ENCODE assay signal across 7 mouse cellular contexts in genomic region chr17:26138239-26138836, GRCm38 (mm10). TPM values are rescaled to one million over a fixed set of nuclear protein-coding genes. Genes with fewer than 3 reads are reported as not detected.
DNase-seq lines count a peak whose midpoint lies in the region; ATAC-seq lines count a peak whose summit lies in the region.

Gene Axin1, plus strand, starts transcription at chr17:26138688.

- peak within 1 kb of the TSS; percentile 65 for H3K4me2 ChIP-seq in intestine, embryonic 16.5 days (ENCODE audit: low read depth, low read length)
- peak within 1 kb of the TSS; percentile 71 for H3K4me2 ChIP-seq in midbrain, embryonic 11.5 days

- WGBS in intestine, embryonic 16.5 days, result 1% methylated on average over 42 of the region's 42 CpGs
- WGBS in midbrain, embryonic 11.5 days, result under 1% methylated on average over 42 of the region's 42 CpGs

- H3K4me3 ChIP-seq in intestine, embryonic 16.5 days (ENCODE audit: low read length), result peak within 1 kb of the TSS; percentile 88
- peak within 1 kb of the TSS; percentile 97 for H3K4me3 ChIP-seq in midbrain, embryonic 11.5 days (ENCODE audit: low read depth, low read length)

- peaks cover 17% of the 10 kb centered on the region for H3K4me1 ChIP-seq in intestine, embryonic 16.5 days (ENCODE audit: control insufficient read depth, insufficient read depth, low read length)
- peaks cover 18% of the 10 kb centered on the region for H3K4me1 ChIP-seq in midbrain, embryonic 11.5 days (ENCODE audit: control insufficient read depth, insufficient read depth, low read length)

- peak within 1 kb of the TSS; percentile 94 for H3K27ac ChIP-seq in intestine, embryonic 16.5 days (ENCODE audit: low read length)
- peak within 1 kb of the TSS; percentile 71 for H3K27ac ChIP-seq in midbrain, embryonic 11.5 days (ENCODE audit: low read depth, low read length)

- peak; percentile 98 for ATAC-seq in intestine, embryonic 16.5 days
- peak; percentile 97 for ATAC-seq in midbrain, embryonic 11.5 days (ENCODE audit: low FRiP score)

- H3K27me3 ChIP-seq in intestine, embryonic 16.5 days (replicated peaks; ENCODE audit: control insufficient read depth, insufficient read depth, low read length), result no peaks in the 10 kb centered on the region
- H3K27me3 ChIP-seq in midbrain, embryonic 11.5 days (ENCODE audit: control insufficient read depth, insufficient read depth, low read length), result peaks cover 14% of the 10 kb centered on the region

- peak within 1 kb of the TSS; percentile 97 for H3K9ac ChIP-seq in intestine, embryonic 16.5 days (ENCODE audit: low read depth, low read length)
- peak within 1 kb of the TSS; percentile 98 for H3K9ac ChIP-seq in midbrain, embryonic 11.5 days (ENCODE audit: low read length)

- H3K36me3 ChIP-seq in intestine, embryonic 16.5 days (ENCODE audit: control insufficient read depth, insufficient read depth, low read length), result peaks cover 7% of the 10 kb centered on the region; the same call in 1 of the 2 replicates
- H3K36me3 ChIP-seq in midbrain, embryonic 11.5 days (ENCODE audit: control insufficient read depth, insufficient read depth, low read length), result peaks cover 7% of the 10 kb centered on the region; the same call in 1 of the 2 replicates

- H3K9me3 ChIP-seq in intestine, embryonic 16.5 days (ENCODE audit: control insufficient read depth, low read length), result no peaks in the 10 kb centered on the region
- no peaks in the 10 kb centered on the region for H3K9me3 ChIP-seq in midbrain, embryonic 11.5 days (ENCODE audit: control insufficient read depth, low read length)

- DNase-seq in adrenal gland, adult 8-10 months, result peak; percentile 94
- peak; percentile 99 for DNase-seq in embryo, embryonic 9.5 days (ENCODE audit: extremely low spot score)
- DNase-seq in gastrocnemius, postnatal 4 days (ENCODE audit: low spot score in 2 of 2), result peak; percentile 82 to 92
- DNase-seq in left cerebral cortex, postnatal 36 days (ENCODE audit: low spot score in 2 of 2), result peak; percentile 91 to 94
- peak; percentile 100 for DNase-seq in midbrain, embryonic 11.5 days (ENCODE audit: low spot score, missing footprints)
- DNase-seq in skeletal muscle tissue, adult 2 months (ENCODE audit: low read depth, low spot score), result peak; percentile 86

- intact Hi-C loops in left cerebral cortex, postnatal 36 days (cut with DNase I), result loop anchor here (5.0 kb wide), 1 partner anchor 104 kb away; the partner anchor contains the start of gene Fam234a

RNA-seq across cellular contexts. Expression of gene Axin1, which starts in this region (rescaled TPM):
- 10 to 100 TPM; 42.6 to 52.2 (median 46.2) TPM for total RNA-seq in adrenal gland, adult 8-10 months (2022)
- total RNA-seq in gastrocnemius, postnatal 4 days (2021), result 10 to 100 TPM; 28.5 to 29.5 TPM
- polyA plus RNA-seq in intestine, embryonic 16.5 days (2015; fragmentation: Nextera tagmentation; extraction: Ambion mirVana), result 5.9 and 6.6 TPM in 2 replicates
- 10 to 100 TPM; 22.5 to 25.1 TPM for total RNA-seq in left cerebral cortex, postnatal 36 days (2021)
- polyA plus RNA-seq in midbrain, embryonic 11.5 days (2014; fragmentation: Nextera tagmentation; extraction: Ambion mirVana), result 11.4 and 12.7 TPM in 2 replicates

Comparison
In these comparisons a context has a peak if more than half of its experiments do, and no peak if none do; other contexts are left out.
1. Peak in every context shown above with its lines: DNase-seq, ATAC-seq, H3K4me3 ChIP-seq and H3K27ac ChIP-seq.